Mouse (Mus musculus) MEL (cell line): ENCODE measurements around the gene Lmo7.

Experiments used
- BHLHE40 ChIP-seq: IDR thresholded peaks from 2 replicates; pipeline ENCODE4 v1.6.1; 2012; ENCODE audit warnings: low read depth, mild to moderate bottlenecking, inconsistent platforms, low read length, improper control_type of control experiment, borderline replicate concordance
- CTCF ChIP-seq, 3 experiments: IDR thresholded peaks in 2 of 3; conservative IDR thresholded peaks in 1 of 3; 2 replicates each; pipeline ENCODE4 v1.5.1; 2011 to 2012; ENCODE audit warnings: low read length in 3 of 3, low read depth in 2 of 3, mild to moderate bottlenecking in 2 of 3, improper control_type of control experiment in 1 of 3, inconsistent platforms in 1 of 3, mixed read lengths in 1 of 3, moderate library complexity in 1 of 3; ENCODE audit not compliant: control insufficient read depth in 1 of 3, insufficient read depth in 1 of 3, poor library complexity in 1 of 3, severe bottlenecking in 1 of 3
- ELF1 ChIP-seq: IDR thresholded peaks from 2 replicates; pipeline ENCODE4 v1.6.1; 2014; ENCODE audit warnings: low read depth, mild to moderate bottlenecking, inconsistent platforms, low read length, improper control_type of control experiment, moderate library complexity
- EP300 ChIP-seq, 2 experiments: IDR thresholded peaks; 2 replicates each; pipeline ENCODE4 v1.6.1; 2011; ENCODE audit warnings: improper control_type of control experiment in 2 of 2, low read length in 2 of 2, low read depth in 1 of 2, mild to moderate bottlenecking in 1 of 2
- MAX ChIP-seq: IDR thresholded peaks from 2 replicates; pipeline ENCODE4 v1.6.1; 2011; ENCODE audit warnings: low read length, improper control_type of control experiment
- RAD21 ChIP-seq: IDR thresholded peaks from 2 replicates; pipeline ENCODE4 v1.6.1; 2011; ENCODE audit warnings: mild to moderate bottlenecking, low read depth, low read length, improper control_type of control experiment
- USF1 ChIP-seq: IDR thresholded peaks from 2 replicates; pipeline ENCODE4 v1.6.1; 2014; ENCODE audit warnings: low read depth, mild to moderate bottlenecking, inconsistent platforms, low read length, improper control_type of control experiment, moderate library complexity

DNA sequence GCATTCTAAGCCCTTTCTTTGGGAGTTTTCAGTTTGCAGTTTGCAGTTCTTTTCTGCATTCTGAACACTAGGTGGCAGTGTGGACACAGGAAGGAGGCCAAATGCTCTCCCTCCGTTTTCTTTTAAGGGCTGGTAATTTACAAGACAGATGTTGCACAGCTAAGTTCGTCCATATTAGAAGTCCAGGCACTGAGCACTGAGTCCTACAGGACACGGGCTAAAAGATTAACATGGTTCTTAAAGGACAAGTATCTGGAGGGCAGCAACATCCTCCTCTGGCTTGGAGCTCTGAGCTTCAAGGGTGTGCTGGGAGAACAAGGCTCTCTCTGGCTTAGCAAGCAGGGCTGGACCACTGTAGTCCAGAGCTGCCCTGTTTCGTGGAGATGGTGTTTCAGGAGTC is 213.2 kb downstream of the Lmo7 start:
- TF ChIP-seq BHLHE40 (no peak), MAX (no peak), EP300 (IDR thresholded peaks at IDR 0.05; ENCODE audit: low read depth in 1 of 2, low read length in 2 of 2) (no peak), USF1 (no peak), ELF1 (no peak), RAD21 (peak; percentile 74), CTCF (IDR thresholded peaks at IDR 0.05 in 2 of 3, conservative IDR thresholded peaks at IDR 0.05 in 1 of 3; ENCODE audit: control insufficient read depth in 1 of 3, insufficient read depth in 1 of 3, low read depth in 2 of 3, low read length in 3 of 3, poor library complexity in 1 of 3, severe bottlenecking in 1 of 3) (peak; percentile 66 to 80 (median 69))
